Mouse (Mus musculus): ENCODE results near the gene Ninj2.

DNA sequence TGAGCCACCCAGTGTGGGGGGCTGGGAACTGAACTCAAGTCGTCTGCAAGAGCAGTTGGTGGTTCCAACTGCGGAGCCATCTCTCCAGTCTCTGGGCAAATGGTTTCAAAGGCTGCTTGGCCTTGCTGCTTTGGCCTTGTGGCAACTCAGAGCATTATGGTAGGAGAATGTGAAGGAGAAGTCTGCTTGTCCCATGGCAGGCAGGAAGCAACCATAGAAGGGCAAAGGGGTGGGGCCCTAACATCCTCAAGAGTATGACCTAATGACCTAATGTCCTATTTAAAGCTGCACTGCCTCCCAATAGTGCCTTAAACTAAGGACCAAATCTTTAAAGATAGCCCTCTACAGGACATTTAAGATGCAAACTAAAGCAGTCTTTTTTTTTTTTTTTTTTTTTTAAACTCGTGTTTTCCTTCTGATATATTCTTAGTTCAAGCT is 58.5 kb downstream of the Ninj2 start:
- TF ChIP-seq POLR2A (IDR thresholded peaks at IDR 0.05; ENCODE audit: control insufficient read depth in 1 of 2, insufficient read depth in 1 of 2, low read depth in 1 of 2, low read length in 2 of 2, poor library complexity in 1 of 2) (no peak), HCFC1 (IDR thresholded peaks at IDR 0.05; ENCODE audit: low read depth, low read length) (no peak), NRF1 (IDR thresholded peaks at IDR 0.05; ENCODE audit: insufficient read depth, low read depth, low read length, poor library complexity, severe bottlenecking) (no peak), EP300 (IDR thresholded peaks at IDR 0.05; ENCODE audit: low read depth in 1 of 2, low read length in 2 of 2) (no peak), NELFE (IDR thresholded peaks at IDR 0.05; ENCODE audit: low read depth, low read length) (no peak), CTCF (IDR thresholded peaks at IDR 0.05 in 2 of 3, conservative IDR thresholded peaks at IDR 0.05 in 1 of 3; ENCODE audit: control insufficient read depth in 1 of 3, insufficient read depth in 1 of 3, low read depth in 2 of 3, low read length in 3 of 3, poor library complexity in 1 of 3, severe bottlenecking in 1 of 3) (no peak), KAT2A (conservative IDR thresholded peaks at IDR 0.05; ENCODE audit: low read depth, low read length) (no peak), MAFK (IDR thresholded peaks at IDR 0.05; ENCODE audit: borderline replicate concordance, low read depth, low read length) (no peak), TCF12 (IDR thresholded peaks at IDR 0.05; ENCODE audit: low read depth, low read length) (no peak)

All from MEL (cell line).